Mouse (Mus musculus) olfactory bulb, adult 2 months (tissue): ENCODE measurements around the gene Fibp. TPM values are rescaled to one million over a fixed set of nuclear protein-coding genes. Genes with fewer than 3 reads are reported as not detected.
A peak's percentile ranks its signal among the peaks of the same experiment; 100 is the strongest.

Experiments
- H3K27ac ChIP-seq: fragments of 200-500 bp; 2 replicates; pipeline ENCODE4 v1.5.1; 2012; ENCODE audit warnings: low read depth, low read length; ENCODE audit not compliant: insufficient read depth
- H3K4me1 ChIP-seq: fragments of 200-500 bp; 2 replicates; pipeline ENCODE4 v1.6.1; 2012; ENCODE audit warnings: low read length; ENCODE audit not compliant: control insufficient read depth, insufficient read depth
- H3K4me3 ChIP-seq: fragments of 200-500 bp; 2 replicates; pipeline ENCODE4 v1.5.1; 2012; ENCODE audit warnings: mild to moderate bottlenecking, low read depth, low read length, moderate library complexity; ENCODE audit not compliant: insufficient read depth
- CTCF ChIP-seq: fragments of 200-500 bp; IDR thresholded peaks from 2 replicates; pipeline ENCODE4 v1.5.1; 2012; ENCODE audit warnings: low read depth, mild to moderate bottlenecking, low read length, moderate library complexity; ENCODE audit not compliant: insufficient read depth
- POLR2A ChIP-seq: fragments of 200-500 bp; IDR thresholded peaks from 2 replicates; pipeline ENCODE4 v1.6.1; 2012; ENCODE audit warnings: mild to moderate bottlenecking, low read depth, low read length, moderate library complexity; ENCODE audit not compliant: insufficient read depth
- WGBS: fragments of 180-500 bp; shearing (Covaris S2); methylation state at CpG from one replicate; pipeline ENCODE4 v1.1.7; 2018; 5-methylcytosine and 5-hydroxymethylcytosine counted together
- polyA plus RNA-seq: library from polyadenylated mRNA; stranded (reverse); fragments of >200 nt; gene quantifications from 2 replicates; pipeline ENCODE4 v1.2.4, GENCODE M21; 2012; ENCODE audit warnings: low replicate concordance; ENCODE audit not compliant: missing spikeins, insufficient read depth, insufficient read length

Gene Fibp
- polyA plus RNA-seq: not detected in 2 replicates

- peaks cover 34% of the 10 kb centered on the region for H3K4me1 ChIP-seq
Observed at GRCm38 (mm10) chr19:5460465-5460911, at the start of gene Fibp. TSS of gene Fibp (plus strand) at chr19:5460615.

GRCm38 (mm10) chr19:5410641-5411040 is 49.8 kb upstream of the Fibp start:
- H3K4me1 ChIP-seq: peaks cover 16% of the 10 kb centered on the region
- TF ChIP-seq CTCF (no peak), POLR2A (no peak)
- H3K4me3 ChIP-seq: no peak overlapping the region
- no peak overlapping the region for H3K27ac ChIP-seq
- WGBS: 89% methylated on average over 5 of the region's 5 CpGs

More at GRCm38 (mm10) chr19:5460465-5460911, at the start of gene Fibp:
- H3K4me3 ChIP-seq: peak within 1 kb of the TSS; percentile 71
- under 1% methylated on average over 32 of the region's 32 CpGs for WGBS
- TF ChIP-seq POLR2A (peak; percentile 95), CTCF (no peak)
- peak within 1 kb of the TSS; percentile 48 for H3K27ac ChIP-seq

- TF ChIP-seq CTCF (no peak), POLR2A (no peak)
- no peak overlapping the region for H3K4me3 ChIP-seq
- H3K27ac ChIP-seq: no peak overlapping the region
- H3K4me1 ChIP-seq: peaks cover 14% of the 10 kb centered on the region
- WGBS: 40% methylated on average over 5 of the region's 5 CpGs
Observed at GRCm38 (mm10) chr19:5411961-5412360, 48.5 kb upstream of the Fibp start.

- no peak overlapping the region for H3K4me3 ChIP-seq
- H3K27ac ChIP-seq: no peak overlapping the region
- H3K4me1 ChIP-seq: peaks cover 7% of the 10 kb centered on the region
- no peak for TF ChIP-seq CTCF
- no peak for TF ChIP-seq POLR2A
- WGBS: 62% methylated on average over 4 of the region's 4 CpGs
Observed at GRCm38 (mm10) chr19:5413840-5414239, 46.6 kb upstream of the Fibp start.

- Histone ChIP-seq H3K27ac (no peak overlapping the region), H3K4me1 (peaks cover 6% of the 10 kb centered on the region), H3K4me3 (no peak overlapping the region)
- WGBS: 65% methylated on average over 2 of the region's 2 CpGs
- TF ChIP-seq POLR2A: no peak
- no peak for TF ChIP-seq CTCF
Observed at GRCm38 (mm10) chr19:5414534-5414957, 45.9 kb upstream of the Fibp start.

GRCm38 (mm10) chr19:5418750-5419466 is 41.5 kb upstream of the Fibp start:
- WGBS: 93% methylated on average over 8 of the region's 8 CpGs
- no peak for TF ChIP-seq POLR2A
- no peak for TF ChIP-seq CTCF
- no peak overlapping the region for H3K27ac ChIP-seq
- H3K4me3 ChIP-seq: no peak overlapping the region
- peaks cover 18% of the 10 kb centered on the region for H3K4me1 ChIP-seq

- Histone ChIP-seq H3K27ac (no peak overlapping the region), H3K4me1 (peaks cover 19% of the 10 kb centered on the region), H3K4me3 (no peak overlapping the region)
- 96% methylated on average over 9 of the region's 9 CpGs for WGBS
- no peak for TF ChIP-seq POLR2A
- no peak for TF ChIP-seq CTCF
Observed at GRCm38 (mm10) chr19:5419630-5420029, 40.8 kb upstream of the Fibp start.

- 93% methylated on average over 6 of the region's 6 CpGs for WGBS
- H3K4me3 ChIP-seq: no peak overlapping the region
- peaks cover 19% of the 10 kb centered on the region for H3K4me1 ChIP-seq
- H3K27ac ChIP-seq: no peak overlapping the region
- no peak for TF ChIP-seq CTCF
- no peak for TF ChIP-seq POLR2A
Observed at GRCm38 (mm10) chr19:5420579-5420978, 39.8 kb upstream of the Fibp start.

- H3K27ac ChIP-seq: no peak overlapping the region
Observed at GRCm38 (mm10) chr19:5421784-5422183, 38.6 kb upstream of the Fibp start.

More at GRCm38 (mm10) chr19:5421784-5422183, 38.6 kb upstream of the Fibp start:
- peaks cover 31% of the 10 kb centered on the region for H3K4me1 ChIP-seq
- no peak overlapping the region for H3K4me3 ChIP-seq
- TF ChIP-seq CTCF (no peak), POLR2A (no peak)
- WGBS: 77% methylated on average over 5 of the region's 5 CpGs
